Mouse (Mus musculus): ENCODE measurements around the gene Zfp593. TPM values are rescaled to one million over a fixed set of nuclear protein-coding genes. Genes with fewer than 3 reads are reported as not detected.
"Not testable (repeated sequence)": the region's sequence is repeated elsewhere in the genome, so short reads cannot be mapped to it uniquely, and the experiment has no call there.

Gene Zfp593
- total RNA-seq (2021) = 10 to 100 TPM; 11.1 to 12.5 TPM
- long read RNA-seq, transcript Zfp593-201 (3 exons, 1,994 nt) = major isoform, 21 of 26 reads
- long read RNA-seq, partial matches to known transcripts = 0 of 26 reads
- long read RNA-seq, other reads (novel, unspliced or antisense) = 5 of 26 reads

GRCm38 (mm10) chr4:134245148-134245843 is at the start of gene Zfp593:
Gene Zfp593 (minus strand): TSS chr4:134245592.
- peak; percentile 97 to 98 for DNase-seq (ENCODE audit: low spot score in 2 of 2)

GRCm38 (mm10) chr4:134293692-134294163 is 48.3 kb upstream of the Zfp593 start:
- DNase-seq (ENCODE audit: low spot score in 2 of 2) = no peak

DNA sequence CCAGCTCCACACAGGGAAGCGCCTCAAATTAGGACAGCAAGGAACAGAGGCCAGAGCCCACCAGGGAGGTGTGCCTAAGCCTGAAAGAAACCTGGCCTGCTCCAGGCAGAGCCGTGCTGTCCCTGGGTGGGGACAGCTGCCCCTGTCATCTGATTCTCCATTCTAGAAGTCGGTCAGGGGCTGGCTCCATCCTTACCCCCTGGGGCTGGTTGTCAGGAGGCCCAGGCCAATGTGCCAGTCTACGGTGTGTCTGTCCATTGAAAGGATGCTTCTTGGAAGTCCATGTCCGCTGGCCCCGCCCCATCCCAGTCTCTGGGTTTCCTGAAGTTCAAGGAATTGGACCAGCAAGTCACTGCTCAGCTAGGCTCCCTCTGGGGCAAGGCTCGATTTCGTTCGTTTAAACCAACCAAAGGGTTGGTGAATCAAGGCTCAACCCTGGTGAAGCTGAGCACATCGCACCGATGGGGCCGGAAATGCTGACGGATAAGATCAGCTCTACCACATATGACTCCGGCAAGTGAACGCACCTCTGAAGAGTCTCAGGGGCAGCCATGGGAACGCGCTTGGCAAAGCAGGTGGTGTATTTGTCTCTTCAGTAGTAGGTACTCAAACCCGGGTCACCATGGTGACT is 47.8 kb upstream of the Zfp593 start:
- DNase-seq (ENCODE audit: low spot score in 2 of 2) = no peak

GRCm38 (mm10) chr4:134292067-134292466 is 46.7 kb upstream of the Zfp593 start:
- peak; percentile 75 to 80 for DNase-seq (ENCODE audit: low spot score in 2 of 2)

GRCm38 (mm10) chr4:134288397-134289256 is 43.2 kb upstream of the Zfp593 start:
- DNase-seq (ENCODE audit: low spot score in 2 of 2) = no peak

- DNase-seq (ENCODE audit: low spot score in 2 of 2) = peak; percentile 69 to 75
Measured at GRCm38 (mm10) chr4:134287575-134288025, 42.2 kb upstream of the Zfp593 start, which contains the start of gene Pdik1l. Gene Pdik1l (minus strand): TSS chr4:134287895.

DNA sequence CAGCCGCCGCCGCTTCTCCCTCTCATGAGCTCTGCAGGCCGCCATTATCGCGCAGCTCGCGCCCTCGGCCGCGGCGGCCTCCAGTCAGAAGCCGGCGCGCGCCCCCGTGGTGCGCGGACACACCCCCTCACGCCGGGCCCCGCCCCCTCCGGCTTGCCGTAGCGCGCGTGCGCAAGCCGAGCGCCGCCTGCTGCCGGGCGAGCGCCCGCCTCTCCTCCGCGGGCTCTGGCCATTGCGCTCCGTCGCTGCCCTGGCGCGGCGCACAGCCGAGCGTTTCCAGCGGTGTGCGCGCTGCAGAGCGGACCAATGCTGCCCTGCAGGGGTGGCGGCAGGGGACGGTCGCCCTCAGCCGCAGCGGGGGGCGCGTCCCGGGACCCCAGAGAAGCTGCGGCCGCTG is 41.8 kb upstream of the Zfp593 start:
- DNase-seq (ENCODE audit: low spot score in 2 of 2) = peak; percentile 97 to 99

- DNase-seq (ENCODE audit: low spot score in 2 of 2) = no peak
Measured at GRCm38 (mm10) chr4:134286226-134287167, 41.1 kb upstream of the Zfp593 start.

GRCm38 (mm10) chr4:134284942-134285341 is 39.5 kb upstream of the Zfp593 start:
- DNase-seq (ENCODE audit: low spot score in 2 of 2) = no peak

DNA sequence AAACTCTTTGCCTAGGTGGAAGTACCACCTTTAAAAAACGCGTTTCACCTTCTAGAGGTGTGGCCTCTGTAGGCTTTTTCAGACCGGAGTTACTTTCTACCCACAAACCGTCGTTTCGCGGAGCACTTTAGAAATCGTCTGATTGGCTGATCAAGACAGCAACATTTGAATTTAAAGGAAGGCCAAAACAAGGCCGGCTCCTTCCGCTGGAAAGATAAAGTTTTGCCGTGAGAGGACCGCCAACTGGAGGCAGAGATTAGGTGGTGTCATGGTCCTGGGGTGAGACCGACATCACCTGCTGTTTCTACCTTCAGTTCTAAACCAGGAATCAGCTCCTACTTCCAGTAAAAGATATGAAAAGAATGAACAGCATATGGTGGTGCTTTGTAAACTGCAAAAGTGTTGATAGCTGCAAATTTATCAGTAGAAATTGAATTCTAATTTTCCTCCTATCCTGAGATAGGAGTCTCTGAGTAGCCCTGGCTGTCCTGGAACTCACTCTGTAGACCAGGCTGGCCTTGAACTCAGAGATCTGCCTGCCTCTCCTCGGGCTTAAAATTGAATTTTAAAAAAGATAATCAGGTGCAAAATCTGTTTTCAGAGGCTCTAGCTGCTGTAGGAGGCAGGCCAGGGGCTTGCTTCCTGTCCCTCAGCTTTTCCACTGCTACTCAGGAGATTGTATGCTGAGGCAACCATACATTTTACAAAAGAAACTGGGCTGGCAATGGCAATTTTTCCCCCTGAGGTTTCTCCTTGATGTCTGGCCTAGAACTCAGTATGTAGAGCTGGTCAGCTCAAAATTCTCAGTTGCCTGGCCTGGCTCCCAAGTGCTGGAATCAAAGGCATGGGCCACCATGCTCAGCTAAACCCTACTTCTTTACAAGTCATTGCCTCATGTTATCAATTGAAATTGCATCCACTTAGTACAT is 28.3 kb upstream of the Zfp593 start:
- no peak for DNase-seq (ENCODE audit: low spot score in 2 of 2)

DNA sequence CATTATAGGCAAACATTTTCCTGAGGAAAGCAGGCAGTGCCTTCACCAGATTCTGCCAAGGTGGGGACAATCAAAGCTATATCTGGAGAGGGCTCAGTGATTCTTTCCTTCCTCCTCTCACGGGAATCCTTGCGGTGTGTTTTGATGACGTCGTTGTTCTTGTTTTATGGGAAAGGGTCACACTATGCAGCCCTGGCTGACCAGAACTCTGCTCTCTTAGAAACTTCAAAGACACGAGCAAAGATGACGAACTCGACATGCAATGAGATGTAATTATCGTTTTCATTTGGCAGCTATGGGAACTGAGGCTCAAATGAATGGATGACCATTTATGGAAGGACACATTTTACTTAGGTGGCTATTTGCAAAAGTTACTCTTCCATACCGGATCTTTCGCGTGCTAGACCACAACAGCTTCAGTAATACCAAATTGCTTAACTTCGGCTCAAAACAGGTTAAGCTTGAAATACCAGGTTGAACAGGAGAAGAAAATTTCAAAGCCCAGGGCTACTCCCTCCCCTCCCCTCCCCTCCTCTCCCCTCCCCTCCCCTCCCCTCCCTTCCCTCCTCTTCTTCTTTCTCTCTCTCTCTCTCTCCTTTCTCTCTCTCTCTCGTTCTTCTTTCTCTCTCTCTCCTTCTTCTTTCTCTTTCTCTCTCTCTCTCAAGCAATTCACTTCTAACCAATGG is 27.5 kb upstream of the Zfp593 start:
- no peak for DNase-seq (ENCODE audit: low spot score in 2 of 2)

DNA sequence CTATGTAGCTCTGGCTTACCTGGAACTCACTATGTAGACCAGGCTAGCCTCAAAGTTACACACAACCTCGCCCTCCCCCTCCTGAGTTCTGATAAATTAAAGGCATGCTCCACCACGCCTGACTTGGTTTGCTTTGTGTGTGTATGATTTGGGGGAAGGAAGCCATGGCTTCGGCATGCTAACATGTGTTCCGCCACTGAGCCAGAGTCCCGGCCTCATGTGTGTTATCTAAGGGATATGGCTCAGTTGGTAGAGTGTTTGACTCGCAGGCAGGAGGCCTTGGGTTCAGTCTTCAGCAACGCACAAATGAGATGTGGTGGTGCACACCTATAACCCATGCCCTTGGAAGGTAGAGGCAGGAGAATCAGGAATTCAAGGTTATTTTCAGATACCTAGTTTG is 26.6 kb upstream of the Zfp593 start:
- no peak for DNase-seq (ENCODE audit: low spot score in 2 of 2)

- not testable (repeated sequence) for DNase-seq (ENCODE audit: low spot score in 2 of 2)
Measured at GRCm38 (mm10) chr4:134269622-134270021, 24.2 kb upstream of the Zfp593 start.

GRCm38 (mm10) chr4:134268102-134268655 is 22.8 kb upstream of the Zfp593 start:
- no peak for DNase-seq (ENCODE audit: low spot score in 2 of 2)

DNA sequence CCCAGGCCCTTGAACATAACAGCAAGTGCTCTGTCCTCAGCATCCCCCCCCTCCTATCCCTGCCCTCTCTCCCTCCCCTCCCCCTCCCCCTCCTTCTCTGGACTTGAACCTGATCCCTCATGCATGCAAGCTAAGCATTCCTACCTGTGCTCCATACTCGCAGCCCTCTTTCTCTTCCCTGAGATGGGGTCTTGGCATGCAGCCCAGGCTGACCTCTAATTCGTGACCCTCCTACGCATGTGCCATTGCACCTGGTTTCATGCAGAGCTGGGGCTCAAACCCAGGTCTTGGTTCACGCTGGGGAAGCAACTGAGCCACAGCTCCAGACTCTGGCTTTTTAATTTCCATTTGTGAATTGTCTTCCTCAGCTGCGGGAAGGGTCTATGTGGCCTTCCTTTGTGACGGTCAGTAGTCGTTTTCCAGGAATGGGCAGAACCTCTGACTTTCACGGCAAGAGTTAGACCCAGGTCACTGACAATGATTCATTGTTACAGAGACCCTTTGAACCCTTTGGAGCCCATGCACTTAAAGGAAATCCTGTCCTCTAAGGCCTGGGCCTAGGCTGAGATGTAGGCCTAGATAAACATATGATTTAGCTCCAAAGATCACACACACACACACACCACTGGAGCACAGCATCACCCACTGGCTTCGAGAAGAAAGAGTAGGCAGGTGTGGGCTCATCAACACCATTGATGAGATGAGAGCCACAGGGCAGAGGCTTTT is 20.6 kb upstream of the Zfp593 start:
- no peak for DNase-seq (ENCODE audit: low spot score in 2 of 2)

DNA sequence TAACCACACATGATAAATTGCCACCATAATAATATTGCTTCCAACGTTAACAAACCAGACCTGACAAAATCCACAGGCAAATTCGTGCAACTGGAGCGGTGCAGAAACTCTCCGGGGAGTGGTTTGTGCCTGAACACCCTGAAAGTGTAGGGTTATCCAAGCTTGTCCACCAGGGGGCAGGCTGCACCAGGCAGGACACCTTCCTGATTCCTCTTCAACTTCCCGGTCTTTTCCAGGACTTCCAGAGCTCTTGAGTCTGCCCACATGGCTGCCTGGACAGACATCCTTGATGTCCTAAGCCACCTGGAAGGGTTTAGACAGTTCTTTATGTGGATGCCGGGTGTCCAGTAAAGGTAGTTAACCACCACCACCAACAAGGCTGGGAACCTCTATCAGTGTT is 17.8 kb upstream of the Zfp593 start:
- DNase-seq (ENCODE audit: low spot score in 2 of 2) = peak; percentile 47 to 61

GRCm38 (mm10) chr4:134258354-134258753 is 13.0 kb upstream of the Zfp593 start:
- no peak for DNase-seq (ENCODE audit: low spot score in 2 of 2)

Data from layer of hippocampus, postnatal 10 days (tissue).